8 mouse cellular contexts compared by ENCODE assay signal in genomic region chr8:120678447-120678846, GRCm38 (mm10). TPM values are rescaled to one million over a fixed set of nuclear protein-coding genes. Genes with fewer than 3 reads are reported as not detected.
DNase-seq lines count a peak whose midpoint lies in the region; ATAC-seq lines count a peak whose summit lies in the region.

No protein-coding gene starts in this region.

- H3K9me3 ChIP-seq in heart, embryonic 11.5 days (replicated peaks; ENCODE audit: control insufficient read depth, low read length): no peaks in the 10 kb centered on the region
- H3K9me3 ChIP-seq in midbrain, embryonic 14.5 days (ENCODE audit: control insufficient read depth, low read length): no peaks in the 10 kb centered on the region

- no peak overlapping the region for H3K9ac ChIP-seq in heart, embryonic 11.5 days (ENCODE audit: low read depth, low read length)
- H3K9ac ChIP-seq in midbrain, embryonic 14.5 days (replicated peaks; ENCODE audit: low read length): no peak overlapping the region

- H3K4me2 ChIP-seq in heart, embryonic 11.5 days: no peak overlapping the region
- H3K4me2 ChIP-seq in midbrain, embryonic 14.5 days (ENCODE audit: low read length): no peak overlapping the region

- no peak overlapping the region for H3K27ac ChIP-seq in heart, embryonic 11.5 days (ENCODE audit: low read depth, low read length)
- no peak overlapping the region for H3K27ac ChIP-seq in midbrain, embryonic 14.5 days (replicated peaks; ENCODE audit: low read depth, low read length)

- WGBS in heart, embryonic 11.5 days (ENCODE audit: insufficient replicate concordance): 14% methylated on average over 10 of the region's 10 CpGs
- WGBS in midbrain, embryonic 14.5 days: 12% methylated on average over 10 of the region's 10 CpGs

- peak; percentile 97 for DNase-seq in heart, adult 11 months
- peak; percentile 90 for DNase-seq in embryo, embryonic 11 days
- peak; percentile 86 to 88 for DNase-seq in gastrocnemius, postnatal 4 days (ENCODE audit: low spot score in 2 of 2)
- DNase-seq in kidney, adult 18-20 months: peak; percentile 88
- DNase-seq in left cerebral cortex, postnatal 4 days: peak; percentile 93
- DNase-seq in midbrain, embryonic 14.5 days: peak; percentile 93
- DNase-seq in spleen, adult 18-20 months: peak; percentile 63 to 85

- peaks cover 7% of the 10 kb centered on the region for H3K36me3 ChIP-seq in heart, embryonic 11.5 days (ENCODE audit: control insufficient read depth, insufficient read depth, low read length)
- H3K36me3 ChIP-seq in midbrain, embryonic 14.5 days (ENCODE audit: control insufficient read depth, insufficient read depth, low read length): peaks cover 19% of the 10 kb centered on the region

- intact Hi-C loops in left cerebral cortex, postnatal 4 days (cut with DNase I): loop anchor here (2.0 kb wide), 1 partner anchor 118 kb away; no protein-coding TSS in a partner anchor

- H3K27me3 ChIP-seq in heart, embryonic 11.5 days (ENCODE audit: control insufficient read depth, insufficient read depth, low read length): peaks cover 2% of the 10 kb centered on the region; the same call in 1 of the 2 replicates
- H3K27me3 ChIP-seq in midbrain, embryonic 14.5 days (ENCODE audit: control insufficient read depth, insufficient read depth, low read length): no peaks in the 10 kb centered on the region

- H3K4me1 ChIP-seq in heart, embryonic 11.5 days (ENCODE audit: control insufficient read depth, insufficient read depth, low read length): no peaks in the 10 kb centered on the region
- H3K4me1 ChIP-seq in midbrain, embryonic 14.5 days (ENCODE audit: control insufficient read depth, insufficient read depth, low read length): no peaks in the 10 kb centered on the region

- no peak for ATAC-seq in heart, embryonic 11.5 days (replicated peaks; ENCODE audit: insufficient number of reproducible peaks, low FRiP score, low TSS enrichment)
- no peak; the same call in 1 of the 2 replicates for ATAC-seq in midbrain, embryonic 14.5 days (ENCODE audit: low FRiP score, low TSS enrichment)

- H3K4me3 ChIP-seq in heart, embryonic 11.5 days (ENCODE audit: low read depth, low read length): no peak overlapping the region
- H3K4me3 ChIP-seq in midbrain, embryonic 14.5 days (replicated peaks; ENCODE audit: low read depth, low read length): no peak overlapping the region

RNA-seq across cellular contexts. Expression of gene Emc8, which starts 10.1 kb away (rescaled TPM):
- 202 and 221 TPM in 2 replicates for polyA plus RNA-seq in heart, embryonic 11.5 days (2014; fragmentation: Nextera tagmentation; extraction: Ambion mirVana)
- 10 to 100 TPM; 60.8 to 84.2 TPM for total RNA-seq in gastrocnemius, postnatal 4 days (2021)
- total RNA-seq in left cerebral cortex, postnatal 4 days (2021): 10 to 100 TPM; 68.7 to 69.7 TPM
- polyA plus RNA-seq in midbrain, embryonic 14.5 days (2014; fragmentation: Nextera tagmentation; extraction: Ambion mirVana): 108 and 142 TPM in 2 replicates

RNA-seq across cellular contexts. Expression of gene Cox4i1, which starts 10.4 kb away (rescaled TPM):
- polyA plus RNA-seq in heart, embryonic 11.5 days (2014; fragmentation: Nextera tagmentation; extraction: Ambion mirVana): 1,603 and 1,668 TPM in 2 replicates
- total RNA-seq in gastrocnemius, postnatal 4 days (2021): 1,000 to 10,000 TPM; 1,319 to 1,394 TPM
- 100 to 1,000 TPM; 723 to 731 TPM for total RNA-seq in left cerebral cortex, postnatal 4 days (2021)
- 1,016 and 1,147 TPM in 2 replicates for polyA plus RNA-seq in midbrain, embryonic 14.5 days (2014; fragmentation: Nextera tagmentation; extraction: Ambion mirVana)

RNA-seq across cellular contexts. Expression of gene Gm27021, which starts 10.6 kb away (rescaled TPM):
- polyA plus RNA-seq in heart, embryonic 11.5 days (2014; fragmentation: Nextera tagmentation; extraction: Ambion mirVana): 1.9 and 2.0 TPM in 2 replicates
- total RNA-seq in gastrocnemius, postnatal 4 days (2021): not detected
- 1 to 10 TPM in 1 of 2 experiments, under 1 TPM in 1; 0.66 to 1.6 TPM for total RNA-seq in left cerebral cortex, postnatal 4 days (2021)
- polyA plus RNA-seq in midbrain, embryonic 14.5 days (2014; fragmentation: Nextera tagmentation; extraction: Ambion mirVana): 4.9 and 5.1 TPM in 2 replicates

RNA-seq across cellular contexts. Expression of gene 1190005I06Rik, which starts 31.0 kb away (rescaled TPM):
- 3.5 and 4.6 TPM in 2 replicates for polyA plus RNA-seq in heart, embryonic 11.5 days (2014; fragmentation: Nextera tagmentation; extraction: Ambion mirVana)
- total RNA-seq in gastrocnemius, postnatal 4 days (2021): 1 to 10 TPM; 1.4 to 3.1 TPM
- total RNA-seq in left cerebral cortex, postnatal 4 days (2021): 10 to 100 TPM in 1 of 2 experiments, 1 to 10 TPM in 1; 6.2 to 10.3 TPM
- polyA plus RNA-seq in midbrain, embryonic 14.5 days (2014; fragmentation: Nextera tagmentation; extraction: Ambion mirVana): 11.8 and 12.8 TPM in 2 replicates

RNA-seq across cellular contexts. Expression of gene Irf8, which starts 57.7 kb away (rescaled TPM):
- polyA plus RNA-seq in heart, embryonic 11.5 days (2014; fragmentation: Nextera tagmentation; extraction: Ambion mirVana): 3.2 and 3.9 TPM in 2 replicates
- 1 to 10 TPM; 3.5 to 4.2 TPM for total RNA-seq in gastrocnemius, postnatal 4 days (2021)
- 1 to 10 TPM; 1.8 to 2.5 TPM for total RNA-seq in left cerebral cortex, postnatal 4 days (2021)
- polyA plus RNA-seq in midbrain, embryonic 14.5 days (2014; fragmentation: Nextera tagmentation; extraction: Ambion mirVana): 2.0 and 4.0 TPM in 2 replicates
